Mouse (Mus musculus) splenic B cell, adult 2 months (primary cell): ENCODE measurements around the gene Zpbp2.
A peak's percentile ranks its signal among the peaks of the same experiment; 100 is the strongest.

Experiments
- DNase-seq: peaks from one replicate; pipeline ENCODE4 v3.0.0-alpha.2; 2011; ENCODE audit warnings: low read depth, low spot score
- H3K27me3 ChIP-seq: 2 replicates; pipeline ENCODE4 v1.6.1; 2012; ENCODE audit warnings: mild to moderate bottlenecking, low read length, moderate library complexity, mixed read lengths; ENCODE audit not compliant: control insufficient read depth, poor library complexity, insufficient read depth, severe bottlenecking
- H3K36me3 ChIP-seq: 2 replicates; pipeline ENCODE4 v1.6.1; 2012; ENCODE audit warnings: mild to moderate bottlenecking, low read length, moderate library complexity, mixed read lengths; ENCODE audit not compliant: control insufficient read depth, poor library complexity, insufficient read depth, severe bottlenecking

Gene Zpbp2

GRCm38 (mm10) chr11:98581286-98582029 is 30.6 kb downstream of the Zpbp2 start:
- DNase-seq, result no peak
- Histone ChIP-seq H3K27me3 (no peaks in the 10 kb centered on the region), H3K36me3 (no peaks in the 10 kb centered on the region; the same call in 1 of the 2 replicates)

- Histone ChIP-seq H3K27me3 (no peaks in the 10 kb centered on the region), H3K36me3 (no peaks in the 10 kb centered on the region; the same call in 1 of the 2 replicates)
- DNase-seq, result no peak
These were observed 31.1 kb downstream of the Zpbp2 start for GRCm38 (mm10) chr11:98582030-98582388.

GRCm38 (mm10) chr11:98582551-98583264 is 31.8 kb downstream of the Zpbp2 start:
- no peak for DNase-seq
- no peaks in the 10 kb centered on the region; the same call in 1 of the 2 replicates for H3K36me3 ChIP-seq
- no peaks in the 10 kb centered on the region for H3K27me3 ChIP-seq

- H3K27me3 ChIP-seq, result no peaks in the 10 kb centered on the region
- no peak for DNase-seq
- H3K36me3 ChIP-seq, result no peaks in the 10 kb centered on the region; the same call in 1 of the 2 replicates
These were observed 32.3 kb downstream of the Zpbp2 start for GRCm38 (mm10) chr11:98583265-98583552.

- Histone ChIP-seq H3K27me3 (no peaks in the 10 kb centered on the region), H3K36me3 (no peaks in the 10 kb centered on the region; the same call in 1 of the 2 replicates)
- peak; percentile 42 for DNase-seq
These were observed 32.7 kb downstream of the Zpbp2 start for GRCm38 (mm10) chr11:98583571-98583970.

- H3K27me3 ChIP-seq, result no peaks in the 10 kb centered on the region
- no peaks in the 10 kb centered on the region; the same call in 1 of the 2 replicates for H3K36me3 ChIP-seq
- DNase-seq, result no peak
These were observed 33.2 kb downstream of the Zpbp2 start for GRCm38 (mm10) chr11:98584146-98584545.

GRCm38 (mm10) chr11:98584629-98585177 is 33.8 kb downstream of the Zpbp2 start:
- Histone ChIP-seq H3K27me3 (no peaks in the 10 kb centered on the region), H3K36me3 (no peaks in the 10 kb centered on the region; the same call in 1 of the 2 replicates)
- no peak for DNase-seq

GRCm38 (mm10) chr11:98586087-98586891 is 35.4 kb downstream of the Zpbp2 start:
- H3K36me3 ChIP-seq, result no peaks in the 10 kb centered on the region; the same call in 1 of the 2 replicates
- DNase-seq, result no peak

GRCm38 (mm10) chr11:98586892-98587563 is 36.1 kb downstream of the Zpbp2 start, which contains the start of gene Ormdl3:
Gene Ormdl3, minus strand, starts transcription at chr11:98587368.
- H3K27me3 ChIP-seq, result no peaks in the 10 kb centered on the region
- H3K36me3 ChIP-seq, result no peaks in the 10 kb centered on the region; the same call in 1 of the 2 replicates

More at GRCm38 (mm10) chr11:98586087-98586891, 35.4 kb downstream of the Zpbp2 start:
- no peaks in the 10 kb centered on the region for H3K27me3 ChIP-seq

GRCm38 (mm10) chr11:98587684-98588546 is 37.0 kb downstream of the Zpbp2 start:
- Histone ChIP-seq H3K27me3 (no peaks in the 10 kb centered on the region; the same call in 1 of the 2 replicates), H3K36me3 (no peaks in the 10 kb centered on the region; the same call in 1 of the 2 replicates)
- DNase-seq, result peak; percentile 56

More at GRCm38 (mm10) chr11:98586892-98587563, 36.1 kb downstream of the Zpbp2 start, which contains the start of gene Ormdl3:
- peak; percentile 95 for DNase-seq

- Histone ChIP-seq H3K36me3 (no peaks in the 10 kb centered on the region), H3K27me3 (no peaks in the 10 kb centered on the region; the same call in 1 of the 2 replicates)
- no peak for DNase-seq
These were observed 38.0 kb downstream of the Zpbp2 start for GRCm38 (mm10) chr11:98588833-98589281.

GRCm38 (mm10) chr11:98589306-98589705 is 38.4 kb downstream of the Zpbp2 start:
- no peak for DNase-seq
- Histone ChIP-seq H3K36me3 (no peaks in the 10 kb centered on the region), H3K27me3 (no peaks in the 10 kb centered on the region; the same call in 1 of the 2 replicates)
